Mouse (Mus musculus) thymus, postnatal 0 days (tissue): ENCODE results near the gene Capn1. TPM values are rescaled to one million over a fixed set of nuclear protein-coding genes. Genes with fewer than 3 reads are reported as not detected.

Experiments
- DNase-seq: peaks from one replicate; pipeline ENCODE4 v3.0.0-alpha.2; 2015; ENCODE audit warnings: low spot score
- polyA plus RNA-seq: library from polyadenylated mRNA; unstranded; fragments of >200 nt; fragmentation: Nextera tagmentation; extraction: Ambion mirVana; gene quantifications from 2 replicates; pipeline ENCODE4 v1.2.1, GENCODE M21; 2015

Gene Capn1
- 19.8 and 21.6 TPM in 2 replicates for polyA plus RNA-seq

- peak; percentile 80 for DNase-seq
Observed at GRCm38 (mm10) chr19:6015511-6016315, at the start of gene Capn1. TSS of gene Capn1 (minus strand) at chr19:6015897.

- DNase-seq, result no peak
Observed at GRCm38 (mm10) chr19:6063081-6063480, 47.4 kb upstream of the Capn1 start.

- no peak for DNase-seq
Observed at GRCm38 (mm10) chr19:6062418-6062817, 46.7 kb upstream of the Capn1 start.

- peak; percentile 71 for DNase-seq
Observed at GRCm38 (mm10) chr19:6061641-6062302, 46.1 kb upstream of the Capn1 start.

- DNase-seq, result peak; percentile 97
Observed at GRCm38 (mm10) chr19:6061021-6061533, 45.4 kb upstream of the Capn1 start, which contains the start of gene Znhit2. TSS of gene Znhit2 (plus strand) at chr19:6061192.

- DNase-seq, result no peak
Observed at GRCm38 (mm10) chr19:6058966-6059365, 43.3 kb upstream of the Capn1 start.

- no peak for DNase-seq
Observed at GRCm38 (mm10) chr19:6058513-6058912, 42.8 kb upstream of the Capn1 start.

- peak; percentile 99 for DNase-seq
Observed at GRCm38 (mm10) chr19:6057313-6058096, 41.8 kb upstream of the Capn1 start, which contains the start of the genes Mrpl49 and Fau. TSS of gene Mrpl49 (minus strand) at chr19:6057785. TSS of gene Fau (plus strand) at chr19:6057844.

GRCm38 (mm10) chr19:6056696-6057095 is 41.0 kb upstream of the Capn1 start:
- DNase-seq, result no peak

GRCm38 (mm10) chr19:6054296-6054695 is 38.6 kb upstream of the Capn1 start:
- no peak for DNase-seq

- DNase-seq, result no peak
Observed at GRCm38 (mm10) chr19:6052516-6052915, 36.8 kb upstream of the Capn1 start.

- no peak for DNase-seq
Observed at GRCm38 (mm10) chr19:6048681-6049410, 33.1 kb upstream of the Capn1 start.

- no peak for DNase-seq
Observed at GRCm38 (mm10) chr19:6047899-6048166, 32.1 kb upstream of the Capn1 start.

- no peak for DNase-seq
Observed at GRCm38 (mm10) chr19:6047154-6047898, 31.6 kb upstream of the Capn1 start.

- peak; percentile 95 for DNase-seq
Observed at GRCm38 (mm10) chr19:6046294-6047153, 30.8 kb upstream of the Capn1 start, which contains the start of gene Syvn1. TSS of gene Syvn1 (plus strand) at chr19:6046576.

GRCm38 (mm10) chr19:6045366-6046293 is 29.9 kb upstream of the Capn1 start:
- DNase-seq, result no peak

- peak; percentile 54 for DNase-seq
Observed at GRCm38 (mm10) chr19:6044102-6044501, 28.4 kb upstream of the Capn1 start.

GRCm38 (mm10) chr19:6042293-6042692 is 26.6 kb upstream of the Capn1 start:
- DNase-seq, result no peak
